Mouse (Mus musculus): Measurements from ENCODE around the gene Lztr1. TPM values are rescaled to one million over a fixed set of nuclear protein-coding genes. Genes with fewer than 3 reads are reported as not detected.
A peak's percentile ranks its signal among the peaks of the same experiment; 100 is the strongest.

Gene Lztr1
- polyA plus RNA-seq (2012; rRNA removed), result 240 and 242 TPM in 2 replicates

DNA sequence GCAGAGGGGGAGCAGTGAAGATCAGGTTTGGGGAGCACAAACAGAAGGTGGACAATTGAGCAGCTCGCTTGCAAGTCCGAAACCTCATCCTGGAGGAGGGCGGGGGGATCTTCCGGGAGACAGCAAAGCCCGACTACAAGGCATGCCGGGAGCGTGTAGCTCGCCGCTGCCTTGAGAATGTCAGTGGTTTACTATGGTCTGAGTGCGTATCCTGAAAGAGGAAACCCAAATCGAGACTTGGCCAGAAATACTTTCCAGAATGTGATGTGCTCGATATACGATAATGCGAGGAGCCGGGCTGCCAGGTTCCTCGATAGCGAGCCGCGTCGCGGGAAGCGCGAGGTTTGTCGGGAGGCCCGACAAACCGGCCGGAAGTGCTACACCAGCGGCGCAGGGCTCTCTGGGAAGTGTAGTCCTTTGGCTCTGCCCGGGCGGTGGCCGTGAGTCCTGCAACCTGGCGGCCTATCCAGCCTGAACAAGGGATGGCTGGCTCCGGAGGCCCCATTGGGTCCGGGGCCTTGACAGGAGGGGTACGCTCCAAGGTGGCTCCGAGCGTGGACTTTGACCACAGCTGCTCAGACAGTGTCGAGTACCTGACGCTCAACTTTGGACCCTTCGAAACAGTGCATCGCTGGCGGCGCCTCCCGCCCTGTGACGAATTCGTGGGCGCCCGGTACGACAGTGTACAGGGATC lies at the start of gene Lztr1:
Gene Lztr1 (plus strand): TSS at position 143 of the 694 bp plus-strand sequence.
- TF ChIP-seq POLR2A (IDR thresholded peaks at IDR 0.05; ENCODE audit: borderline replicate concordance, insufficient read depth, low read length) (peak; percentile 73; the same call in 1 of the 2 replicates), CTCF (IDR thresholded peaks at IDR 0.05; ENCODE audit: borderline replicate concordance, insufficient read depth, low read depth, low read length) (no peak; the same call in 1 of the 2 replicates)

DNA sequence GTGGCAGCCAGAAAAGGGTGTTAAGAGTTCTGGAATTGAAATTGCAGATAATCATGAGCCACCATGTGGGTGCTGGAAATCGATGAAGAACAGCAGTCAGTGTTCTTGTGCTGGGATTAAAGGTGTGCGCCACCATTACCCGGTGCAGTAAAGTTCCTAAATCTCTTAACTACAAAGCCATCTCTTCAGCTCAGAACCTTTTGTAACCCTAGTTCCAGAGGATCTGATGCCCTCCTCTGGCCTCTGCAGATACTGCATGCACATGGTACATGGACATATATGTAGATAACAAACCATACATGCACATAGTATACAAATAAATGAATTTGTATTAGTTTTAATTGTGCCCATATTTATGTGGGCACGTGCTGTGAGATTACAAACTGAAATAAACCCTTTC lies 48.2 kb upstream of the Lztr1 start:
- DNase-seq, result no peak
- Histone ChIP-seq H3K27ac (ENCODE audit: insufficient read depth, low read length) (no peak overlapping the region), H3K27me3 (ENCODE audit: control insufficient read depth, insufficient read depth, low read length) (no peaks in the 10 kb centered on the region), H3K4me3 (replicated peaks; ENCODE audit: insufficient read depth, low read depth, low read length) (no peak overlapping the region), H3K4me1 (ENCODE audit: control insufficient read depth, insufficient read depth, low read length) (peaks cover 10% of the 10 kb centered on the region; the same call in 1 of the 2 replicates)
- no peak for TF ChIP-seq POLR2A (IDR thresholded peaks at IDR 0.05; ENCODE audit: borderline replicate concordance, insufficient read depth, low read length)
- TF ChIP-seq CTCF (IDR thresholded peaks at IDR 0.05; ENCODE audit: borderline replicate concordance, insufficient read depth, low read depth, low read length), result no peak
- 89% methylated on average over 4 of the region's 4 CpGs for WGBS

More for the DNA sequence above, at the start of gene Lztr1:
- Histone ChIP-seq H3K4me1 (ENCODE audit: control insufficient read depth, insufficient read depth, low read length) (peaks cover 18% of the 10 kb centered on the region), H3K27ac (ENCODE audit: insufficient read depth, low read length) (peak within 1 kb of the TSS; percentile 54), H3K4me3 (replicated peaks; ENCODE audit: insufficient read depth, low read depth, low read length) (peak within 1 kb of the TSS; percentile 84), H3K27me3 (ENCODE audit: control insufficient read depth, insufficient read depth, low read length) (no peaks in the 10 kb centered on the region)
- WGBS, result under 1% methylated on average over 50 of the region's 50 CpGs
- peak; percentile 92 to 94 for DNase-seq

DNA sequence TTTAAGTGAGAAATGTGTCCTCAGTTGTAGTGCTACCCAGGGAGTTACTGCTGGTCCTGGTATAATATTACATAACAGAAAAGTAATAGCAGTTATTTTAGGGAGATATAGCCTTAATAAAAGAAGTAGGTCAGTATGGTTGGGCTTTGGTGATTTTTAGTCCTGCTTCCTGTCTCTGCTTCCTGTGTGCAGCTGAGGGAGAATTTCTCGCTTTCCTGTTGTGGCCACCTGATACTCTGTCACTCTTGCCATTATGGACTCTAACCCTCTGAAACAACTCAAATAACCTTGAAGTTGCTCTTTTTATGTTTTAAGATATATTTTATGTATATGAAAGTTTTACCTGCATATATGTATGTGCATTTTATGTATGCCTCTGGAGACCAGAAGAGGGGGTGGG lies 46.9 kb upstream of the Lztr1 start:
- H3K27ac ChIP-seq (ENCODE audit: insufficient read depth, low read length), result no peak overlapping the region
- no peak for DNase-seq
- TF ChIP-seq CTCF (IDR thresholded peaks at IDR 0.05; ENCODE audit: borderline replicate concordance, insufficient read depth, low read depth, low read length), result no peak
- TF ChIP-seq POLR2A (IDR thresholded peaks at IDR 0.05; ENCODE audit: borderline replicate concordance, insufficient read depth, low read length), result no peak
- WGBS, result 39% methylated on average over 1 of the region's 1 CpGs
- H3K4me3 ChIP-seq (replicated peaks; ENCODE audit: insufficient read depth, low read depth, low read length), result no peak overlapping the region
- no peaks in the 10 kb centered on the region for H3K27me3 ChIP-seq (ENCODE audit: control insufficient read depth, insufficient read depth, low read length)
- peaks cover 4% of the 10 kb centered on the region; the same call in 1 of the 2 replicates for H3K4me1 ChIP-seq (ENCODE audit: control insufficient read depth, insufficient read depth, low read length)

DNA sequence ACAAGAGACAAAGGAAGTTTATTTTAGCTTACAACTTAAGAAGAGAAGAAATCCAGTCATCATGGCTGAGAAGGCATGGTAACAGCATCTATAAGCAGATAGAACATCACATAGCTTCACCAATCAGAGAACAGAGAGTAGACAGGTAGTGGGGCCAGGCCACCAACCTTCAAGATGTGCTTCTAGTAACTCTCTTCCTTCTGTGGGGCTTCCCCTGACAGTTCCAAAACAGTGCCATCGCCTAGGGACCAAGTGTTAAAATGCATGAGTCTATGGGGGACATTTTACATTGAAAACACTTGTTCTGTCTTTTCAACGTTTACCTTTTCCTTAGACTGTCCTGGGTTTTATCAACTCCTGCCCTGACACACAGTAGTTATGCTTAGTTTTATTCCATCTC lies 45.3 kb upstream of the Lztr1 start:
- Histone ChIP-seq H3K27me3 (ENCODE audit: control insufficient read depth, insufficient read depth, low read length) (no peaks in the 10 kb centered on the region), H3K4me1 (ENCODE audit: control insufficient read depth, insufficient read depth, low read length) (peaks cover 7% of the 10 kb centered on the region; the same call in 1 of the 2 replicates), H3K27ac (ENCODE audit: insufficient read depth, low read length) (no peak overlapping the region), H3K4me3 (replicated peaks; ENCODE audit: insufficient read depth, low read depth, low read length) (no peak overlapping the region)
- 78% methylated on average over 2 of the region's 2 CpGs for WGBS
- no peak for TF ChIP-seq CTCF (IDR thresholded peaks at IDR 0.05; ENCODE audit: borderline replicate concordance, insufficient read depth, low read depth, low read length)
- no peak for DNase-seq

DNA sequence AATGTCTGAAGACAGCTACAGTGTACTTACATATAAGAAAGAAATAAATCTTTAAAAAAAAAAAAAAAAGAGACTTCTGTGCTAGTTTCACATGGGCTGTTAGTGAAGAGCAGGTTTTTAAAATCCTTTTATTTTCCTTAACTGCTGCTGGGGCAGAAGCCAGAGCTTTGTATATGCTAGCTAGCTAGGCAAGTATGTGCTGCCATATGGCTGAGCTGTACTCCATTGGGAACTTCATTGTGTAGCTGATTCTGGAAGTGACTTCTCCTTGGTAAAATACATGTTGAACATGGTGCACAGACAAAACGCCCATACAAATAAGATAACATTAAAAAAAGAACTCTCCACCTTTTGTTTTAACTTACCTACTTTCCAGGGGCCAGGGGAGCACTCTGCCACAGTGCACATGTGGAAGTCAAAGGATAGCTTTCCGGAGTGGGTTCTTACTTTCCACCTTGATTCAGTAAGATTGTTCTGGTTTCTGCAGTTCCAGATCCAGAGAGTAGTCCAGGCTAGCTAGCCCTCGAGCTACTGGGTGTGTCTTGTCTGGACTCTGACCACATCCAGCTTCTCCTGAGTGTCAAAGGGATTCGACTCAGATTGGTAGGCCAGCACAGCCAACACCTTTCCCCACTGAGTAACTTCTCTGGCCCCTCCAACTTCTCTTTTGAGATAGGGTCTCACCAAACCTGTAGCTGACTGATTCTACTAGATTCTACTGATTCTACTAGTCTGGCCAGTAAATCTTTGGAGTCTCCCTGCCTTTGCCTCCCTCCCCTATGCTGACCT lies 41.4 kb upstream of the Lztr1 start:
- H3K27ac ChIP-seq (ENCODE audit: insufficient read depth, low read length), result no peak overlapping the region
- no peaks in the 10 kb centered on the region for H3K27me3 ChIP-seq (ENCODE audit: control insufficient read depth, insufficient read depth, low read length)
- DNase-seq, result no peak
- 75% methylated on average over 4 of the region's 4 CpGs for WGBS
- no peak overlapping the region for H3K4me3 ChIP-seq (replicated peaks; ENCODE audit: insufficient read depth, low read depth, low read length)
- TF ChIP-seq CTCF (IDR thresholded peaks at IDR 0.05; ENCODE audit: borderline replicate concordance, insufficient read depth, low read depth, low read length), result no peak
- TF ChIP-seq POLR2A (IDR thresholded peaks at IDR 0.05; ENCODE audit: borderline replicate concordance, insufficient read depth, low read length), result no peak
- H3K4me1 ChIP-seq (ENCODE audit: control insufficient read depth, insufficient read depth, low read length), result peaks cover 3% of the 10 kb centered on the region; the same call in 1 of the 2 replicates

GRCm38 (mm10) chr16:17472498-17472897 lies 36.0 kb upstream of the Lztr1 start:
- Histone ChIP-seq H3K4me1 (ENCODE audit: control insufficient read depth, insufficient read depth, low read length) (peaks cover 13% of the 10 kb centered on the region), H3K27ac (ENCODE audit: insufficient read depth, low read length) (no peak overlapping the region), H3K27me3 (ENCODE audit: control insufficient read depth, insufficient read depth, low read length) (no peaks in the 10 kb centered on the region), H3K4me3 (replicated peaks; ENCODE audit: insufficient read depth, low read depth, low read length) (no peak overlapping the region)
- WGBS, result 82% methylated on average over 6 of the region's 6 CpGs
- TF ChIP-seq CTCF (IDR thresholded peaks at IDR 0.05; ENCODE audit: borderline replicate concordance, insufficient read depth, low read depth, low read length) (no peak), POLR2A (IDR thresholded peaks at IDR 0.05; ENCODE audit: borderline replicate concordance, insufficient read depth, low read length) (no peak)
- no peak for DNase-seq

DNA sequence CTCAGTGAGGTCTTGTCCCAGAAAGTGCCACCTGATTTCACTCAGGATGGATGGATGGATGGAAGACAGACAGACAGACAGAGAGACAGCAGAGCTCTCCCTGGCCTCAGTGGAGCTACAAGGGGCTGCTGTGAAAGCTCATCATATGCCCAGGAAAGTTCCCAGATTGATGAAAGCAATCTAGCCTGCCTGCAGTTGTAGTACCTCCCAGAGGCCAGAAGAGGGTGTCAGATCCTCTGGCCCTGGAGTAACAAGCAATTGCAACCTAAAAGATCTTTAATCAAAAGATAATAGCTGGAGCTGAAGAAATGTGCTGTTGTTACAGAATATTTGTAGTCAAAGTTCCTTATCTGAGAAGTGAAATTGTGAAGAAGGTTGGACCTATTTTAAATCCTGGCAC lies 34.4 kb upstream of the Lztr1 start:
- peak; percentile 54 to 65 for DNase-seq
- H3K27me3 ChIP-seq (ENCODE audit: control insufficient read depth, insufficient read depth, low read length), result no peaks in the 10 kb centered on the region
- peak; percentile 77 for TF ChIP-seq CTCF (IDR thresholded peaks at IDR 0.05; ENCODE audit: borderline replicate concordance, insufficient read depth, low read depth, low read length)
- no peak for TF ChIP-seq POLR2A (IDR thresholded peaks at IDR 0.05; ENCODE audit: borderline replicate concordance, insufficient read depth, low read length)
- no peak overlapping the region for H3K27ac ChIP-seq (ENCODE audit: insufficient read depth, low read length)
- H3K4me1 ChIP-seq (ENCODE audit: control insufficient read depth, insufficient read depth, low read length), result peaks cover 13% of the 10 kb centered on the region
- H3K4me3 ChIP-seq (replicated peaks; ENCODE audit: insufficient read depth, low read depth, low read length), result no peak overlapping the region

All from cerebellum, adult 2 months (tissue).